Mouse (Mus musculus) megakaryocyte-erythroid progenitor cell, adult 5-6 weeks (primary cell): ENCODE measurements around the gene Tbc1d23. TPM values are rescaled to one million over a fixed set of nuclear protein-coding genes. Genes with fewer than 3 reads are reported as not detected.

Experiments used
- ATAC-seq: replicated peaks from 2 replicates; pipeline ENCODE4 v1.8.0; 2016; ENCODE audit warnings: mild to moderate bottlenecking, inconsistent platforms; ENCODE audit not compliant: severe bottlenecking, poor library complexity, low FRiP score, low TSS enrichment
- total RNA-seq, 2 experiments: library from RNA; stranded (forward) in 1 of 2; stranded (reverse) in 1 of 2; fragments of 200-1000, 215-1000 nt in 1 of 2; fragments of >200 nt in 1 of 2; fragmentation: Nextera tagmentation in 1 of 2; gene quantifications; 2 replicates each; pipeline ENCODE4 v1.2.3; 2014 to 2017

The Tbc1d23 gene
- total RNA-seq (2014; fragmentation: Nextera tagmentation) (22.7 and 31.5 TPM in 2 replicates), total RNA-seq (2017) (7.9 and 42.5 TPM in 2 replicates)

GRCm38 (mm10) chr16:57231089-57231936 is at the start of gene Tbc1d23:
Gene Tbc1d23 (minus strand): TSS chr16:57231504.
- ATAC-seq, result peak; percentile 99

- no peak for ATAC-seq
These were observed 49.2 kb upstream of the Tbc1d23 start for GRCm38 (mm10) chr16:57280221-57281217.

- 0 out of 2 replicates have a peak, but pooled peaks have one; percentile 18 for ATAC-seq
These were observed 47.8 kb upstream of the Tbc1d23 start for GRCm38 (mm10) chr16:57278976-57279626.

GRCm38 (mm10) chr16:57269751-57270150 is 38.4 kb upstream of the Tbc1d23 start:
- ATAC-seq, result no peak

GRCm38 (mm10) chr16:57268058-57268841 is 36.9 kb upstream of the Tbc1d23 start:
- no peak for ATAC-seq

GRCm38 (mm10) chr16:57267068-57267467 is 35.8 kb upstream of the Tbc1d23 start:
- ATAC-seq, result no peak

GRCm38 (mm10) chr16:57260152-57260551 is 28.8 kb upstream of the Tbc1d23 start:
- no peak for ATAC-seq

- ATAC-seq, result no peak
These were observed 28.2 kb upstream of the Tbc1d23 start for GRCm38 (mm10) chr16:57259356-57260083.

GRCm38 (mm10) chr16:57251589-57252421 is 20.5 kb upstream of the Tbc1d23 start:
- no peak for ATAC-seq

- ATAC-seq, result no peak
These were observed 19.7 kb upstream of the Tbc1d23 start for GRCm38 (mm10) chr16:57250991-57251390.

- no peak for ATAC-seq
These were observed 16.2 kb upstream of the Tbc1d23 start for GRCm38 (mm10) chr16:57247464-57247863.

- peak; percentile 55; the same call in 1 of the 2 replicates for ATAC-seq
These were observed 15.3 kb upstream of the Tbc1d23 start for GRCm38 (mm10) chr16:57246596-57246995.

GRCm38 (mm10) chr16:57243858-57244248 is 12.5 kb upstream of the Tbc1d23 start:
- peak; percentile 87 for ATAC-seq

GRCm38 (mm10) chr16:57243205-57243857 is 12.0 kb upstream of the Tbc1d23 start:
- ATAC-seq, result no peak

GRCm38 (mm10) chr16:57242857-57243204 is 11.5 kb upstream of the Tbc1d23 start:
- ATAC-seq, result no peak

GRCm38 (mm10) chr16:57235871-57236510 is 4.7 kb upstream of the Tbc1d23 start:
- no peak for ATAC-seq
